Mouse (Mus musculus) thymus, postnatal 0 days (tissue): ENCODE measurements at regions not wholly inside any gene's neighbourhood (a gene's known extent, or its start where the extent isn't known, plus 50 kb on each side); places are given as distances from the start of the nearest gene placed in this dataset.
"Not testable (repeated sequence)": the region's sequence is repeated elsewhere in the genome, so short reads cannot be mapped to it uniquely, and the experiment has no call there.

Experiments used
- DNase-seq: peaks from one replicate; pipeline ENCODE4 v3.0.0-alpha.2; 2015; ENCODE audit warnings: low spot score

- DNase-seq, result no peak
Measured at GRCm38 (mm10) chr6:37618990-37619389, 89.0 kb downstream of the Akr1d1 start.

- DNase-seq, result no peak
Measured at GRCm38 (mm10) chr6:37621364-37622029, 91.5 kb downstream of the Akr1d1 start.

GRCm38 (mm10) chr6:37622273-37622672 lies 92.3 kb downstream of the Akr1d1 start:
- no peak for DNase-seq

- DNase-seq, result no peak
Measured at GRCm38 (mm10) chr6:37627206-37627605, 97.2 kb downstream of the Akr1d1 start.

GRCm38 (mm10) chr6:37633948-37634347 lies 104.0 kb downstream of the Akr1d1 start:
- no peak for DNase-seq

GRCm38 (mm10) chr6:37642066-37642465 lies 112.1 kb downstream of the Akr1d1 start:
- peak; percentile 16 for DNase-seq

- DNase-seq, result no peak
Measured at GRCm38 (mm10) chr6:37642701-37643121, 112.7 kb downstream of the Akr1d1 start.

GRCm38 (mm10) chr6:37643176-37643575 lies 113.2 kb downstream of the Akr1d1 start:
- no peak for DNase-seq

- DNase-seq, result no peak
Measured at GRCm38 (mm10) chr6:37643718-37644117, 113.7 kb downstream of the Akr1d1 start.

GRCm38 (mm10) chr6:37645551-37645950 lies 115.6 kb downstream of the Akr1d1 start:
- no peak for DNase-seq

- not testable (repeated sequence) for DNase-seq
Measured at GRCm38 (mm10) chr6:37657300-37657699, 127.3 kb downstream of the Akr1d1 start.

- DNase-seq, result no peak
Measured at GRCm38 (mm10) chr6:37658021-37658650, 128.2 kb downstream of the Akr1d1 start.

GRCm38 (mm10) chr6:37662747-37663146 lies 132.8 kb downstream of the Akr1d1 start:
- no peak for DNase-seq

GRCm38 (mm10) chr6:37665576-37665975 lies 135.6 kb downstream of the Akr1d1 start:
- no peak for DNase-seq

- DNase-seq, result no peak
Measured at GRCm38 (mm10) chr6:37669407-37669806, 139.4 kb downstream of the Akr1d1 start.

GRCm38 (mm10) chr6:37670701-37671100 lies 140.7 kb downstream of the Akr1d1 start:
- DNase-seq, result no peak

GRCm38 (mm10) chr6:37679871-37680270 lies 149.9 kb downstream of the Akr1d1 start:
- DNase-seq, result no peak

GRCm38 (mm10) chr6:37681331-37681730 lies 151.4 kb downstream of the Akr1d1 start:
- DNase-seq, result not testable (repeated sequence)

- DNase-seq, result no peak
Measured at GRCm38 (mm10) chr6:37686094-37686493, 156.1 kb downstream of the Akr1d1 start.

- DNase-seq, result no peak
Measured at GRCm38 (mm10) chr6:37688866-37689617, 159.1 kb downstream of the Akr1d1 start.

GRCm38 (mm10) chr6:37689696-37690095 lies 159.7 kb downstream of the Akr1d1 start:
- DNase-seq, result no peak

- no peak for DNase-seq
Measured at GRCm38 (mm10) chr6:37691976-37692644, 162.1 kb downstream of the Akr1d1 start.
